9 mouse cellular contexts compared by ENCODE assay signal in genomic region chr5:119777836-119778235, GRCm38 (mm10). TPM values are rescaled to one million over a fixed set of nuclear protein-coding genes. Genes with fewer than 3 reads are reported as not detected.
DNase-seq lines count a peak whose midpoint lies in the region; ATAC-seq lines count a peak whose summit lies in the region.
"Had no signal": no experiment of that assay in that cellular context is flagged by ENCODE, and none has a peak within 500 bp of the region (broad histone marks: within the 10 kb centered on the region; RNA-seq: fewer than 3 reads in every experiment).

No protein-coding gene starts in this region.

- no peak overlapping the region for H3K27ac ChIP-seq in heart, embryonic 12.5 days (ENCODE audit: poor library complexity, severe bottlenecking)
- H3K27ac ChIP-seq: neural tube, embryonic 12.5 days had no signal

- H3K9ac ChIP-seq in heart, embryonic 12.5 days = no peak overlapping the region
- H3K9ac ChIP-seq: neural tube, embryonic 12.5 days had no signal

- no peak for ATAC-seq in heart, embryonic 12.5 days (ENCODE audit: insufficient number of reproducible peaks, low FRiP score)

- H3K4me2 ChIP-seq in heart, embryonic 12.5 days = no peak overlapping the region
- H3K4me2 ChIP-seq: neural tube, embryonic 12.5 days had no signal

- no peaks in the 10 kb centered on the region for H3K4me1 ChIP-seq in heart, embryonic 12.5 days (replicated peaks)
- H3K4me1 ChIP-seq: neural tube, embryonic 12.5 days had no signal

- no peaks in the 10 kb centered on the region for H3K36me3 ChIP-seq in heart, embryonic 12.5 days
- H3K36me3 ChIP-seq: neural tube, embryonic 12.5 days had no signal

- 19% methylated on average over 2 of the region's 2 CpGs for WGBS in heart, embryonic 12.5 days

- H3K27me3 ChIP-seq in heart, embryonic 12.5 days (replicated peaks) = peaks cover 22% of the 10 kb centered on the region

- DNase-seq in heart, adult 8-10 months (ENCODE audit: low spot score) = peak; percentile 49
- peak; percentile 26 to 28 for DNase-seq in right cerebral cortex, postnatal 10 days (ENCODE audit: low spot score in 2 of 2)
- DNase-seq in right cerebral cortex, postnatal 4 days = no peak
- DNase-seq in embryo, embryonic 9.5 days (ENCODE audit: extremely low spot score) = peak; percentile 40
- DNase-seq in mesoderm, embryonic 11.5 days (ENCODE audit: low read depth, low spot score) = peak; percentile 65
- DNase-seq in cerebellum, adult 11-12 months = no peak
- DNase-seq in gastrocnemius, adult 8-10 months (ENCODE audit: low spot score in 2 of 2) = no peak

- H3K9me3 ChIP-seq in heart, embryonic 12.5 days (replicated peaks) = no peaks in the 10 kb centered on the region
- H3K9me3 ChIP-seq: neural tube, embryonic 12.5 days had no signal

- no peak overlapping the region for H3K4me3 ChIP-seq in heart, embryonic 12.5 days
- H3K4me3 ChIP-seq: neural tube, embryonic 12.5 days had no signal

RNA-seq across cellular contexts. Expression of gene Tbx5, which starts 54.6 kb away (rescaled TPM):
- 10 to 100 TPM; 22.5 to 44.9 (median 33.8) TPM for total RNA-seq in heart, adult 8-10 months (2022)
- polyA plus RNA-seq in heart, embryonic 12.5 days (2016; fragmentation: Nextera tagmentation; extraction: Ambion mirVana) = 42.6 and 45.6 TPM in 2 replicates
- under 1 TPM in 1 of 4 experiments, not detected in 3; 0.05 TPM for total RNA-seq in gastrocnemius, adult 8-10 months (2022)
- polyA plus RNA-seq: neural tube, embryonic 12.5 days had no signal

Comparison
In these comparisons a context has a peak if more than half of its experiments do, and no peak if none do; other contexts are left out.
1. DNase-seq: peak in heart, adult 8-10 months (single experiment), right cerebral cortex, postnatal 10 days (2 of 2), embryo, embryonic 9.5 days (single experiment) and mesoderm, embryonic 11.5 days (single experiment); none in right cerebral cortex, postnatal 4 days (single experiment), cerebellum, adult 11-12 months (single experiment) and gastrocnemius, adult 8-10 months (0 of 2).
2. RNA of gene Tbx5, which starts 54.6 kb away (total RNA-seq): 22.5 to 44.9 TPM in heart, adult 8-10 months; 0.05 TPM in gastrocnemius, adult 8-10 months; every median in the first group is over 10 times any median in the second.